Mouse (Mus musculus): ENCODE measurements around the gene Wnt10b. TPM values are rescaled to one million over a fixed set of nuclear protein-coding genes. Genes with fewer than 3 reads are reported as not detected.

Wnt10b gene
- polyA plus RNA-seq, 1 experiment from 2014 or later: 1.7 TPM

DNA sequence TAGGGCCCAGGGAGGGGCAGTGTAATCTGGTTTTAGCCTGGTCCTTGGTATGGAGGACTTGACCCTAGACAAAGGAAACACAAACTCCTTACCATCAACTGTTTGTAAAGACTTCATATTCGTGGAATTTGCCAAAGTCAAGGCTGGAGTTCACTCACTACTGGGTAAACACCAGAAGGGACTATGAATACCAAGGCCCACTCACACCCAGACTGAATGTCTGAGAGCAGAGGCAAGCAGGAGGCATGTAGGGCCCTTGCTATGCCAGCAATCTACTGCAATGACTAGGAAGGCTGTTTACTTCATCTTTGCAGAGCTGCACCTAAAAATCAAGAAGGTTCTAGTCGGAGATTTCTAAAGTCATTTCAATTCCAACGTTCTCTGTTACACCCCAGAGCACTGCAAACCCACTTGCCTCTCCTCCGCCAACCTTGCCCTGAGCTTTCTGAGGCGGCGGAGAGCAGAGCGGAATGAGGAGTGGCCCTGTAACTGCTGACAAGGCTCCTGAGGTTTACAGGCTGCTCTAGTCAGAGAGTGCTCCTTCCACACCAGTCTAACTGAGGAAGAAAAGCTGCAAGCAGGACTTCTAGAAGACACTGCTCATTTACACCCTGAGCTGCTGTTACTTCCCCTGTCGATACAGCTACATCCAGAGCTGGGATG, 35.1 kb downstream of the Wnt10b start:
- ATAC-seq (ENCODE audit: insufficient number of reproducible peaks, insufficient read depth, low FRiP score, low TSS enrichment, low read depth): no peak
- Histone ChIP-seq H3K9ac (replicated peaks) (no peak overlapping the region), H3K36me3 (peaks cover 70% of the 10 kb centered on the region), H3K9me3 (no peaks in the 10 kb centered on the region), H3K4me1 (replicated peaks) (no peaks in the 10 kb centered on the region), H3K4me3 (replicated peaks) (no peak overlapping the region), H3K4me2 (no peak overlapping the region), H3K27ac (no peak overlapping the region), H3K27me3 (no peaks in the 10 kb centered on the region)
- 85% methylated on average over 8 of the region's 8 CpGs for WGBS

DNA sequence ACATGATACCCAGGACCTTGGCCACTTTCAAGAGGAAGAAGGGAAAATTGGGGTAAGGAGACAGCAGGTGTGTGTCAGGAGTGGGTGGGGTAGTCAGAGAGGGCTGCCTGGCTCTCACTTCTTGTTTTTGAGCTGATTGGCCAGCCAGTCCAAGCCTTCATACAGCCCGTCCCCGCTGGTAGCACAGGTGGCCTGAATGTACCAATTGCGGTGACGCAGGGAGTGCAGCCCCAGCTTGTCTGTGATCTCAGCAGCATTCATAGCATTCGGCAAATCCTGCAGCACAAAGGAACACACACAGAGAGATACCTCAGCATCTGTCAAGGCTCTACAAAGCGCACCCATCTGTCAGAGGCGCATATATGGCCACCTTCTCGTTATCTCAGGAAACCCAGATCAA, 37.7 kb downstream of the Wnt10b start:
- H3K27ac ChIP-seq: no peak overlapping the region

GRCm38 (mm10) chr15:98738796-98739195, 39.2 kb downstream of the Wnt10b start:
- H3K4me3 ChIP-seq (replicated peaks): no peak overlapping the region
- no peaks in the 10 kb centered on the region for H3K27me3 ChIP-seq
- H3K9ac ChIP-seq (replicated peaks): no peak overlapping the region
- no peak overlapping the region for H3K27ac ChIP-seq
- H3K36me3 ChIP-seq: peaks cover 86% of the 10 kb centered on the region
- ATAC-seq (ENCODE audit: insufficient number of reproducible peaks, insufficient read depth, low FRiP score, low TSS enrichment, low read depth): no peak
- no peaks in the 10 kb centered on the region for H3K9me3 ChIP-seq
- H3K4me1 ChIP-seq (replicated peaks): no peaks in the 10 kb centered on the region
- WGBS: 63% methylated on average over 4 of the region's 4 CpGs
- no peak overlapping the region for H3K4me2 ChIP-seq

More for the DNA sequence above, 37.7 kb downstream of the Wnt10b start:
- ATAC-seq (ENCODE audit: insufficient number of reproducible peaks, insufficient read depth, low FRiP score, low TSS enrichment, low read depth): no peak
- H3K4me3 ChIP-seq (replicated peaks): no peak overlapping the region
- H3K4me1 ChIP-seq (replicated peaks): no peaks in the 10 kb centered on the region
- 89% methylated on average over 8 of the region's 8 CpGs for WGBS
- H3K9me3 ChIP-seq: no peaks in the 10 kb centered on the region
- peaks cover 93% of the 10 kb centered on the region for H3K36me3 ChIP-seq
- no peaks in the 10 kb centered on the region for H3K27me3 ChIP-seq
- H3K9ac ChIP-seq (replicated peaks): no peak overlapping the region
- H3K4me2 ChIP-seq: no peak overlapping the region

- Histone ChIP-seq H3K4me1 (replicated peaks) (no peaks in the 10 kb centered on the region), H3K4me3 (replicated peaks) (no peak overlapping the region), H3K4me2 (no peak overlapping the region), H3K36me3 (peaks cover 78% of the 10 kb centered on the region), H3K27ac (no peak overlapping the region), H3K9me3 (no peaks in the 10 kb centered on the region), H3K9ac (replicated peaks) (no peak overlapping the region), H3K27me3 (no peaks in the 10 kb centered on the region)
- no peak for ATAC-seq (ENCODE audit: insufficient number of reproducible peaks, insufficient read depth, low FRiP score, low TSS enrichment, low read depth)
Observed at GRCm38 (mm10) chr15:98737881-98738280, 40.1 kb downstream of the Wnt10b start.

DNA sequence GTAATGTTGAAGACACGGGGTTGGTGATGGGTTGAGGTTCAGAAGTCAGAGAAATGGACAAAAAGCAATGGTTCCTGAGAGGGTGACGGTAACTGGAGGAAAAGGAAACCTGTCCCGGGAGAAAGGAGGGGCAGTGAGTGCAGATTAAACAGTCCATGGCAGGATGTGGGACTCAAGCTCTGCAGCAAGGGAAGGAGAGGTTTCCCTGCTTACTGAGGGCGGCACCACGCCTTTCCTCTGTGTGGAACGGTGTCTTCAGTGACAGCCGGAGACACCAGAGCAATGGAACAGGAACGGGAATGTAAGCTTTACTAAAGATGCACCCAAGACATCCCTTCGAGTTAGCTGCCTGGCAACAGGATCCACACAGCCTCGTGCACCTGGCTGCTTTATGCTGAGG, 41.4 kb downstream of the Wnt10b start:
- no peak overlapping the region for H3K4me3 ChIP-seq (replicated peaks)
- H3K4me1 ChIP-seq (replicated peaks): no peaks in the 10 kb centered on the region
- H3K36me3 ChIP-seq: peaks cover 64% of the 10 kb centered on the region
- H3K4me2 ChIP-seq: no peak overlapping the region
- ATAC-seq (ENCODE audit: insufficient number of reproducible peaks, insufficient read depth, low FRiP score, low TSS enrichment, low read depth): no peak
- H3K9ac ChIP-seq (replicated peaks): no peak overlapping the region
- no peaks in the 10 kb centered on the region for H3K9me3 ChIP-seq
- H3K27ac ChIP-seq: no peak overlapping the region
- 90% methylated on average over 10 of the region's 10 CpGs for WGBS
- H3K27me3 ChIP-seq: no peaks in the 10 kb centered on the region

DNA sequence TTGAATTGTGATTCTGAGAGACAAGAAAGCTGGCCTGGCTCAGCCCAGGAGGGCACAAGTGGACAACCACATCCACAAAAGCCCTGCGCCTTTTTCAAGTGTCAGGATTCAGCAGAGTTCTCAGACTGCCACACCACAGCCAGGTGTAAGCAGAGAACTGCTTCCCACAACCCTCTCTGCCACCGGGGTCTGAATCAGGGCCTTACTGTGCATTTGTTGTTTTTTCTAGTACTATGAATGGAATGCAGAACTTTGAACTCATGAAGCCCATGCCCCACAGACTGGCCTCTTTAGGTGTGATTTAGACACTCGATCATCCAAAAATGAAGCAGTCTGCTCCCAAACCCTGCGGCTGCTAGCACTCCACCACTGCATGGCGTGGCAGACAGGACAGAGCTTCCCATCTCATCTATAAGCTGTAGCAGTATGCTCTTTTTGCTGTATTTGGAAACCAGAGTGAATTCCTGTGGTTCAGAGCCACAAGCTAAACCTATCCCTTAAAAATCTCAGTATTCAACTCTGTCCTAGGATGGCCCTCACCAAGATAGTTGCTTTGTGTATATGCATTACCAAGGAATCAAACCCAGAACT, 43.9 kb downstream of the Wnt10b start:
- H3K27ac ChIP-seq: 0 out of 2 replicates have a peak overlapping the region, but pooled peaks have one; percentile 50
- H3K4me1 ChIP-seq (replicated peaks): peaks cover 2% of the 10 kb centered on the region; the same call in 1 of the 2 replicates
- no peaks in the 10 kb centered on the region for H3K27me3 ChIP-seq
- WGBS: 89% methylated on average over 5 of the region's 5 CpGs
- H3K4me3 ChIP-seq (replicated peaks): no peak overlapping the region
- H3K9ac ChIP-seq (replicated peaks): no peak overlapping the region
- no peaks in the 10 kb centered on the region for H3K9me3 ChIP-seq
- no peak for ATAC-seq (ENCODE audit: insufficient number of reproducible peaks, insufficient read depth, low FRiP score, low TSS enrichment, low read depth)
- peaks cover 40% of the 10 kb centered on the region for H3K36me3 ChIP-seq
- no peak overlapping the region for H3K4me2 ChIP-seq

- no peak overlapping the region for H3K4me3 ChIP-seq (replicated peaks)
- 84% methylated on average over 6 of the region's 6 CpGs for WGBS
- no peaks in the 10 kb centered on the region for H3K27me3 ChIP-seq
- H3K9me3 ChIP-seq: no peaks in the 10 kb centered on the region
- H3K4me2 ChIP-seq: no peak overlapping the region
- no peak overlapping the region for H3K9ac ChIP-seq (replicated peaks)
- H3K4me1 ChIP-seq (replicated peaks): peaks cover 8% of the 10 kb centered on the region
- no peak overlapping the region for H3K27ac ChIP-seq
- ATAC-seq (ENCODE audit: insufficient number of reproducible peaks, insufficient read depth, low FRiP score, low TSS enrichment, low read depth): no peak
- H3K36me3 ChIP-seq: peaks cover 33% of the 10 kb centered on the region
Observed at GRCm38 (mm10) chr15:98733370-98733769, 44.6 kb downstream of the Wnt10b start.

GRCm38 (mm10) chr15:98732006-98732531, 45.9 kb downstream of the Wnt10b start:
- Histone ChIP-seq H3K9ac (replicated peaks) (no peak overlapping the region), H3K27ac (no peak overlapping the region), H3K4me1 (replicated peaks) (peaks cover 14% of the 10 kb centered on the region), H3K27me3 (no peaks in the 10 kb centered on the region), H3K4me3 (replicated peaks) (no peak overlapping the region), H3K9me3 (no peaks in the 10 kb centered on the region), H3K36me3 (peaks cover 20% of the 10 kb centered on the region), H3K4me2 (no peak overlapping the region)
- WGBS: 66% methylated on average over 8 of the region's 8 CpGs
- ATAC-seq (ENCODE audit: insufficient number of reproducible peaks, insufficient read depth, low FRiP score, low TSS enrichment, low read depth): no peak

GRCm38 (mm10) chr15:98730790-98731189, 47.2 kb downstream of the Wnt10b start:
- ATAC-seq (ENCODE audit: insufficient number of reproducible peaks, insufficient read depth, low FRiP score, low TSS enrichment, low read depth): no peak
- 83% methylated on average over 6 of the region's 6 CpGs for WGBS
- no peak overlapping the region for H3K4me2 ChIP-seq
- peaks cover 21% of the 10 kb centered on the region for H3K4me1 ChIP-seq (replicated peaks)
- H3K27ac ChIP-seq: no peak overlapping the region
- H3K9ac ChIP-seq (replicated peaks): no peak overlapping the region
- no peak overlapping the region for H3K4me3 ChIP-seq (replicated peaks)
- no peaks in the 10 kb centered on the region for H3K9me3 ChIP-seq
- H3K36me3 ChIP-seq: peaks cover 7% of the 10 kb centered on the region
- peaks cover 7% of the 10 kb centered on the region for H3K27me3 ChIP-seq

GRCm38 (mm10) chr15:98729791-98730545, 48.0 kb downstream of the Wnt10b start:
- 67% methylated on average over 7 of the region's 7 CpGs for WGBS
- Histone ChIP-seq H3K9me3 (no peaks in the 10 kb centered on the region), H3K9ac (replicated peaks) (no peak overlapping the region), H3K36me3 (peaks cover under 1% of the 10 kb centered on the region), H3K27me3 (peaks cover 7% of the 10 kb centered on the region), H3K4me2 (no peak overlapping the region), H3K4me3 (replicated peaks) (no peak overlapping the region), H3K4me1 (replicated peaks) (peaks cover 21% of the 10 kb centered on the region), H3K27ac (no peak overlapping the region)
- no peak for ATAC-seq (ENCODE audit: insufficient number of reproducible peaks, insufficient read depth, low FRiP score, low TSS enrichment, low read depth)

- Histone ChIP-seq H3K4me3 (replicated peaks) (peak overlapping the region; percentile 57), H3K27ac (no peak overlapping the region), H3K4me1 (replicated peaks) (peaks cover 35% of the 10 kb centered on the region), H3K9ac (replicated peaks) (peak overlapping the region; percentile 65; the same call in 1 of the 2 replicates), H3K36me3 (no peaks in the 10 kb centered on the region), H3K27me3 (peaks cover 7% of the 10 kb centered on the region), H3K4me2 (peak overlapping the region; percentile 96), H3K9me3 (no peaks in the 10 kb centered on the region)
- 40% methylated on average over 9 of the region's 9 CpGs for WGBS
- no peak for ATAC-seq (ENCODE audit: insufficient number of reproducible peaks, insufficient read depth, low FRiP score, low TSS enrichment, low read depth)
Observed at GRCm38 (mm10) chr15:98728366-98728765, 49.6 kb downstream of the Wnt10b start.
